ENCODE assay signal across 8 mouse cellular contexts in genomic region chr1:118311622-118312326, GRCm38 (mm10). TPM values are rescaled to one million over a fixed set of nuclear protein-coding genes. Genes with fewer than 3 reads are reported as not detected.
DNase-seq lines count a peak whose midpoint lies in the region.

Gene Tsn (minus strand): TSS chr1:118311739.

- 49% methylated on average over 12 of the region's 12 CpGs for WGBS in heart, embryonic 10.5 days

- peak; percentile 6 for DNase-seq in retina, postnatal 1 day
- no peak for DNase-seq in retina, embryonic 14.5 days (ENCODE audit: low spot score)
- peak; percentile 6 for DNase-seq in c-Kit-positive CD71-positive TER-119-positive erythroid progenitor cells, embryonic 14.5 days (ENCODE audit: low spot score)
- DNase-seq in heart, embryonic 10.5 days (ENCODE audit: low spot score), result no peak
- DNase-seq in layer of hippocampus, postnatal 36 days, result no peak
- DNase-seq in thymus, postnatal 4 days, result no peak
- no peak for DNase-seq in right cerebral cortex, postnatal 4 days

- no peaks in the 10 kb centered on the region for H3K27me3 ChIP-seq in heart, embryonic 10.5 days (ENCODE audit: insufficient read depth, poor library complexity, severe bottlenecking)
- peaks cover 2% of the 10 kb centered on the region for H3K27me3 ChIP-seq in megakaryocyte, embryonic 14.5 days (replicated peaks)

- peak within 1 kb of the TSS; percentile 79 for H3K4me3 ChIP-seq in heart, embryonic 10.5 days
- H3K4me3 ChIP-seq in megakaryocyte, embryonic 14.5 days (replicated peaks), result peak within 1 kb of the TSS; percentile 94

- no peaks in the 10 kb centered on the region for H3K9me3 ChIP-seq in heart, embryonic 10.5 days
- no peaks in the 10 kb centered on the region for H3K9me3 ChIP-seq in megakaryocyte, embryonic 14.5 days

- H3K36me3 ChIP-seq in heart, embryonic 10.5 days, result peaks cover 10% of the 10 kb centered on the region
- H3K36me3 ChIP-seq in megakaryocyte, embryonic 14.5 days (replicated peaks; ENCODE audit: low read length), result peaks cover 17% of the 10 kb centered on the region

- peak within 1 kb of the TSS; percentile 95 for H3K27ac ChIP-seq in heart, embryonic 10.5 days

- peaks cover 9% of the 10 kb centered on the region; the same call in 1 of the 2 replicates for H3K4me1 ChIP-seq in heart, embryonic 10.5 days
- peaks cover 12% of the 10 kb centered on the region for H3K4me1 ChIP-seq in megakaryocyte, embryonic 14.5 days

RNA-seq across cellular contexts. Expression of gene Tsn, which starts in this region (rescaled TPM):
- polyA plus RNA-seq in heart, embryonic 10.5 days (2016; fragmentation: Nextera tagmentation; extraction: Ambion mirVana), result 221 and 282 TPM in 2 replicates
- total RNA-seq in layer of hippocampus, postnatal 36 days (2021), result 100 to 1,000 TPM in 1 of 2 experiments, 10 to 100 TPM in 1; 98.6 to 104 TPM
- polyA plus RNA-seq in megakaryocyte, embryonic 14.5 days (2012; ENCODE audit: insufficient read depth, low replicate concordance), result 2.1 and 3.9 TPM in 2 replicates

Comparison
In these comparisons a context has a peak if more than half of its experiments do, and no peak if none do; other contexts are left out.
1. RNA of gene Tsn (polyA plus RNA-seq): 221 to 282 TPM in heart, embryonic 10.5 days; 2.1 to 3.9 TPM in megakaryocyte, embryonic 14.5 days; every median in the first group is over 10 times any median in the second.
2. DNase-seq: peak in retina, postnatal 1 day (single experiment) and c-Kit-positive CD71-positive TER-119-positive erythroid progenitor cells, embryonic 14.5 days (single experiment); none in retina, embryonic 14.5 days (single experiment), heart, embryonic 10.5 days (single experiment), layer of hippocampus, postnatal 36 days (0 of 2), thymus, postnatal 4 days (single experiment) and right cerebral cortex, postnatal 4 days (single experiment).